In genomic region chr2:73014063-73014462, GRCm38 (mm10) we compare ENCODE assay signal across 20 mouse cellular contexts. TPM values are rescaled to one million over a fixed set of nuclear protein-coding genes. Genes with fewer than 3 reads are reported as not detected.
"Had no signal": no experiment of that assay in that cellular context is flagged by ENCODE, and none has a peak within 500 bp of the region (broad histone marks: within the 10 kb centered on the region; RNA-seq: fewer than 3 reads in every experiment).

No protein-coding gene starts in this region.

RNA-seq across cellular contexts. Expression of gene Gm11084, which starts 27.5 kb away (rescaled TPM):
- total RNA-seq: layer of hippocampus, adult 2 months; layer of hippocampus, postnatal 25 days; left cerebral cortex, adult 18-20 months; left cerebral cortex, postnatal 25 days; megakaryocyte progenitor cell, adult 5-6 weeks; neutrophil, adult 5-6 weeks had no signal
- polyA plus RNA-seq: kidney, postnatal 0 days; large intestine, adult 2 months; limb, embryonic 10.5 days; limb, embryonic 13.5 days; liver, embryonic 13.5 days; liver, embryonic 16.5 days; lung, adult 2 months; lung, embryonic 16.5 days; midbrain, embryonic 12.5 days; midbrain, embryonic 15.5 days; neural tube, embryonic 13.5 days; stomach, embryonic 16.5 days; testis, adult 2 months; urinary bladder, adult 2 months had no signal
